Mouse (Mus musculus): Measurements from ENCODE around the gene Nckap5. TPM values are rescaled to one million over a fixed set of nuclear protein-coding genes. Genes with fewer than 3 reads are reported as not detected.
A peak's percentile ranks its signal among the peaks of the same experiment; 100 is the strongest.

Nckap5 gene
- 0.11 TPM for polyA plus RNA-seq (2012; fragmentation: generic; extraction: Trizol)

DNA sequence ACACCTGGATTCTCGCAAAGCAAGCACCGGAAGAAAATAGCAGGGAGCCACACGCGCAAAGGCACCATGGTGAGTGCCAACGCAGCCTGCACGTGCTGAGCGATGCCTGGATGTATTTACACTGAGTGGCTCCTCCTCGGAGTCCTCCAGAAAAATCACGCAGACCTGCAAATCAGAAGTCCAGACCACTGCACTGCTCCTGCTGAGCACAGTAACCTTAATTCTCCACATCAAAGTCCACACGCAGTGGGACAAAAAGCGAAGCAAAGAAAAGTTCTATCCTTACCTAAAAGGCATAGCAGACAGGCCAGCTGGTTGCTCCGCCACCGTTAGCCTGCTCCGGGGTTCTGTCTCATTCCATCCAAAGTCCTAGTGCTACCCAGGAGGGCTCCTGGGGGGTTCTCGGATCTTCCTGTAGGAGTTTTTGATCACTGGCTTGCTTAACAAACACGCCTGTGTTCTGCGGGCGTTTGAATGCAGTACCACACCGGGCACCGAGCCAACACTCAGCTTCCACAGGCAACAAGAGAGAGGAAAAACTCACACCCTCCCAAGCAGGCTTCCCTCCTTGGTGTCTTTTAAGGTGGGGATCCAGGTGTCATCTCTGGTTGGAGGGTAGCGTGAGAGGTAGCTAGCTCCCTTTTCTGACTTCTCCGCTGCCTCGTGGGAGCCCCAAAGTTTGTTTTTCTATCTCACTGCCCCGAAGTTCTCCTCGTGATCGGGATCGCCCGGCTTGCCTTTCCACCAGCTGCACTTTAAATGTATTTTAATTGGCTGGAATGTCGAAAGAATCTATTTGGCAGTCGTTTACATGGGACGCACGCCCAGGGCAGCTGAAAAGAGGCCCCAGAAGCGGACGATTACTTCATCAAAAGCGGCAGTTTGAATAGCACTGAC is at the start of gene Nckap5:
TSS of gene Nckap5 (minus strand) at position 769 of the 897 bp plus-strand sequence.
- H3K27me3 ChIP-seq (ENCODE audit: control insufficient read depth, insufficient read depth, insufficient read length): no peaks in the 10 kb centered on the region
- no peaks in the 10 kb centered on the region for H3K36me3 ChIP-seq (ENCODE audit: control insufficient read depth, insufficient read depth)
- peak within 1 kb of the TSS; percentile 71 for H3K4me2 ChIP-seq (ENCODE audit: low read depth)
- no peak within 1 kb of the TSS for H3K4me3 ChIP-seq
- H3ac ChIP-seq (ENCODE audit: control insufficient read depth, insufficient read length): no peak within 1 kb of the TSS
- TF ChIP-seq MYOG (IDR thresholded peaks at IDR 0.05; ENCODE audit: control insufficient read depth in 1 of 3, insufficient read depth in 1 of 3, insufficient read length in 2 of 3, low read depth in 2 of 3): no peak
- TF ChIP-seq MYOD1 (IDR thresholded peaks at IDR 0.05; ENCODE audit: control insufficient read depth in 1 of 3, insufficient read length in 2 of 3, low read depth in 2 of 3): no peak
- no peak for TF ChIP-seq REST (IDR thresholded peaks at IDR 0.05; ENCODE audit: insufficient read depth, insufficient read length)
- no peak for TF ChIP-seq E2F4 (IDR thresholded peaks at IDR 0.05; ENCODE audit: insufficient read depth)
- TF ChIP-seq POLR2AphosphoS2 (IDR thresholded peaks at IDR 0.05; ENCODE audit: insufficient read length, low read depth): no peak
- no peak for TF ChIP-seq POLR2A (IDR thresholded peaks at IDR 0.05; ENCODE audit: insufficient read length, low read depth)
- TF ChIP-seq TCF12 (IDR thresholded peaks at IDR 0.05; ENCODE audit: insufficient read depth, poor library complexity, severe bottlenecking): no peak
- no peak for TF ChIP-seq USF1 (IDR thresholded peaks at IDR 0.05; ENCODE audit: low read depth)
- no peak for TF ChIP-seq CEBPB (IDR thresholded peaks at IDR 0.05; ENCODE audit: insufficient read depth, poor library complexity, severe bottlenecking)
- TF ChIP-seq TCF3 (IDR thresholded peaks at IDR 0.05; ENCODE audit: insufficient read length, low read depth): no peak
- TF ChIP-seq SRF (IDR thresholded peaks at IDR 0.05; ENCODE audit: control insufficient read depth, insufficient read length, low read depth): no peak
- TF ChIP-seq MAX (IDR thresholded peaks at IDR 0.05; ENCODE audit: low read depth): no peak
- no peaks in the 10 kb centered on the region for H3K79me2 ChIP-seq (ENCODE audit: control insufficient read depth, insufficient read depth)

DNA sequence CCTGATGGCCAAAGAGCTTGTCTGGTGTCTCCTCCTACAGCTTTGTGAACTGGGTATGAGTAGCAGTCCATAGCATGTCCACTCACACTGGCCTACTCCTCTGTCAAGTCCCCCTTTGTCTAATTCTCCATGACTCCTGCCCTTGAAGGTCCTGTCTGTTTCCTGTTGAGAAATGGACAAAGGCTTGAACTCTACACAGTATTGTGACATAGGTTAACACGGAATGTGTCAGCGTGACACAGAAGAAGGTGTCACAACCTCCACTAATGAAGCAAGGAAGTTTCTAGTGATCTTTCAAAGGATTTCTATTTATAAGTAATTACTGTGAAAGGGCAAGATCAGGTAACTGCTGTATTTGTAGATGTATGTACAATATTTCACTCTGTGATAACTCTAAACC is 46.9 kb upstream of the Nckap5 start:
- H3K4me2 ChIP-seq (ENCODE audit: low read depth): no peak overlapping the region

DNA sequence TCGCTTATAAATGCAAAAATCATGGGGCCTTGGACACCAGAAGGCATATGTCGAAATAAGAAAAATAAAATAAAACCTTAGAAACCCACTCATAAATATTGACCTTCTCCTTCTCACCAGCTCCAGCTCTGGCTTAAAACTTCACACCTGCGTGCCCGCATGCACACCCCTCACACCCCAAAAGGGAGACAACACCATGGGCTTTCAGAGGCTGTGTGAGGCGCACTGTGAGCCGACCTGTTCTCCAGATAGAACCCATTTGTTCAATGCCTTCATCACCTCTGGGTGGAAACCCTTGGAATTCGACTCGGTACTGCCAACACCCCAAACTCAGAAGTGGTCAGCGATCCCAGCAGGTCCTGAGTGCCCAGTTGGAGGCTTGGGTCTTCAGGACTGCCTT is 37.8 kb upstream of the Nckap5 start:
- Histone ChIP-seq H3K79me2 (ENCODE audit: control insufficient read depth, insufficient read depth) (no peaks in the 10 kb centered on the region), H3K36me3 (ENCODE audit: control insufficient read depth, insufficient read depth) (no peaks in the 10 kb centered on the region), H3ac (ENCODE audit: control insufficient read depth, insufficient read length) (no peak overlapping the region), H3K4me3 (no peak overlapping the region), H3K4me2 (ENCODE audit: low read depth) (no peak overlapping the region), H3K27me3 (ENCODE audit: control insufficient read depth, insufficient read depth, insufficient read length) (no peaks in the 10 kb centered on the region)
- TF ChIP-seq MYOD1 (IDR thresholded peaks at IDR 0.05; ENCODE audit: control insufficient read depth in 1 of 3, insufficient read length in 2 of 3, low read depth in 2 of 3) (no peak), E2F4 (IDR thresholded peaks at IDR 0.05; ENCODE audit: insufficient read depth) (no peak), TCF3 (IDR thresholded peaks at IDR 0.05; ENCODE audit: insufficient read length, low read depth) (no peak), USF1 (IDR thresholded peaks at IDR 0.05; ENCODE audit: low read depth) (no peak), SRF (IDR thresholded peaks at IDR 0.05; ENCODE audit: control insufficient read depth, insufficient read length, low read depth) (no peak), TCF12 (IDR thresholded peaks at IDR 0.05; ENCODE audit: insufficient read depth, poor library complexity, severe bottlenecking) (no peak), POLR2A (IDR thresholded peaks at IDR 0.05; ENCODE audit: insufficient read length, low read depth) (no peak), MAX (IDR thresholded peaks at IDR 0.05; ENCODE audit: low read depth) (no peak), POLR2AphosphoS2 (IDR thresholded peaks at IDR 0.05; ENCODE audit: insufficient read length, low read depth) (no peak), MYOG (IDR thresholded peaks at IDR 0.05; ENCODE audit: control insufficient read depth in 1 of 3, insufficient read depth in 1 of 3, insufficient read length in 2 of 3, low read depth in 2 of 3) (no peak), CEBPB (IDR thresholded peaks at IDR 0.05; ENCODE audit: insufficient read depth, poor library complexity, severe bottlenecking) (no peak), REST (IDR thresholded peaks at IDR 0.05; ENCODE audit: insufficient read depth, insufficient read length) (no peak)

More for the DNA sequence above, 46.9 kb upstream of the Nckap5 start:
- Histone ChIP-seq H3K36me3 (ENCODE audit: control insufficient read depth, insufficient read depth) (no peaks in the 10 kb centered on the region), H3ac (ENCODE audit: control insufficient read depth, insufficient read length) (no peak overlapping the region), H3K4me3 (no peak overlapping the region), H3K79me2 (ENCODE audit: control insufficient read depth, insufficient read depth) (no peaks in the 10 kb centered on the region), H3K27me3 (ENCODE audit: control insufficient read depth, insufficient read depth, insufficient read length) (no peaks in the 10 kb centered on the region)
- TF ChIP-seq MAX (IDR thresholded peaks at IDR 0.05; ENCODE audit: low read depth) (no peak), POLR2AphosphoS2 (IDR thresholded peaks at IDR 0.05; ENCODE audit: insufficient read length, low read depth) (no peak), REST (IDR thresholded peaks at IDR 0.05; ENCODE audit: insufficient read depth, insufficient read length) (no peak), TCF3 (IDR thresholded peaks at IDR 0.05; ENCODE audit: insufficient read length, low read depth) (no peak), USF1 (IDR thresholded peaks at IDR 0.05; ENCODE audit: low read depth) (no peak), MYOG (IDR thresholded peaks at IDR 0.05; ENCODE audit: control insufficient read depth in 1 of 3, insufficient read depth in 1 of 3, insufficient read length in 2 of 3, low read depth in 2 of 3) (no peak), E2F4 (IDR thresholded peaks at IDR 0.05; ENCODE audit: insufficient read depth) (no peak), POLR2A (IDR thresholded peaks at IDR 0.05; ENCODE audit: insufficient read length, low read depth) (no peak), TCF12 (IDR thresholded peaks at IDR 0.05; ENCODE audit: insufficient read depth, poor library complexity, severe bottlenecking) (no peak), SRF (IDR thresholded peaks at IDR 0.05; ENCODE audit: control insufficient read depth, insufficient read length, low read depth) (no peak), CEBPB (IDR thresholded peaks at IDR 0.05; ENCODE audit: insufficient read depth, poor library complexity, severe bottlenecking) (no peak)

DNA sequence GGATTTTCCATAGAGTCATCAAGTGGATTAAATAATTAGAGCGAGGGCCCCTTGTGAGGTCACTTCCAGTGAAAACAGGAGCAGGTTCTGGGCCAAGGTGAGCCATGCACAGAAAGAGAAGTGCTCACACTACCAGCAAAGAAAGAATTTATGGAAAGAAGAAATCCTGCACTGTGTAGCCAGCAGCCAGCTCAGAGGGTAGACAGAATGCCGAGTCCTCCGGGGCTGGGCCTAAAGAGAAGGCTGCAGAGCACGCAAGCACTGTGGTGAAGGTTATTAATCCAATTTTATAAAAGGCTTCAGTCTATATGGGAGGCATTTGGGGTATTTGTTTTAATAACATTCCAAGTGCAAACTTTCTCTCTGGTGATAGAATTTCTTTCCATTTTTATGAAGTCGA is 37.3 kb upstream of the Nckap5 start:
- H3K27me3 ChIP-seq (ENCODE audit: control insufficient read depth, insufficient read depth, insufficient read length): no peaks in the 10 kb centered on the region
- TF ChIP-seq USF1 (IDR thresholded peaks at IDR 0.05; ENCODE audit: low read depth): no peak
- TF ChIP-seq TCF3 (IDR thresholded peaks at IDR 0.05; ENCODE audit: insufficient read length, low read depth): no peak
- no peak for TF ChIP-seq MYOD1 (IDR thresholded peaks at IDR 0.05; ENCODE audit: control insufficient read depth in 1 of 3, insufficient read length in 2 of 3, low read depth in 2 of 3)
- no peak for TF ChIP-seq MAX (IDR thresholded peaks at IDR 0.05; ENCODE audit: low read depth)
- no peak for TF ChIP-seq POLR2AphosphoS2 (IDR thresholded peaks at IDR 0.05; ENCODE audit: insufficient read length, low read depth)
- TF ChIP-seq SRF (IDR thresholded peaks at IDR 0.05; ENCODE audit: control insufficient read depth, insufficient read length, low read depth): no peak
- H3ac ChIP-seq (ENCODE audit: control insufficient read depth, insufficient read length): no peak overlapping the region
- no peak overlapping the region for H3K4me3 ChIP-seq
- H3K4me2 ChIP-seq (ENCODE audit: low read depth): no peak overlapping the region
- H3K79me2 ChIP-seq (ENCODE audit: control insufficient read depth, insufficient read depth): no peaks in the 10 kb centered on the region
- H3K36me3 ChIP-seq (ENCODE audit: control insufficient read depth, insufficient read depth): no peaks in the 10 kb centered on the region

Data from myocyte (in vitro differentiated cells).